In the genomic region with DNA sequence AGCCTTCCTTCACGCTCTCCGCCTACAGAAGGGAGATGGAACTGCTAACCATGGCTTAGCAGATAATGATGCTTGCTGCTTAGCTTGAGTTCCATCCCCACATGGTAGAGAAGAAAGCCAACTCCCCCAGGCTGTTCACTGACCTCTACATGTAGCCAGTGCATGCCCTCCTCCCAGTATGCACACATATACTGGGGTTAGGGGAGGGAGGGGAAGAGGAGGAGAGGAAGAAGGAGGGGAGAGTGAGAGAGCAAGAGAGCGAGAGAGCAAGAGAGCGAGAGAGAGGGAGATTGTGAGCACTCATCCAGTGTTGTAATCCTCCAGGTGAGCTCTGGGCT, we compare ENCODE assay signal across 21 mouse cellular contexts.
"Had no signal": no experiment of that assay in that cellular context is flagged by ENCODE, and none has a peak within 500 bp of the region (broad histone marks: within the 10 kb centered on the region; RNA-seq: fewer than 3 reads in every experiment).

No protein-coding gene starts in this region.

- DNase-seq: gastrocnemius, postnatal 14 days; gastrocnemius, postnatal 36 days; heart, adult 2 months; heart, postnatal 14 days; heart, postnatal 36 days; layer of hippocampus, adult 9-11 months; layer of hippocampus, postnatal 36 days; left cerebral cortex, postnatal 4 days; liver; liver, embryonic 13.5 days; liver, postnatal 0 days had no signal

- H3K9ac ChIP-seq: heart, embryonic 13.5 days; heart, embryonic 15.5 days; hindbrain, embryonic 13.5 days; hindbrain, embryonic 15.5 days; limb, embryonic 12.5 days; liver, embryonic 13.5 days; liver, embryonic 15.5 days; liver, postnatal 0 days had no signal

- H3K4me1 ChIP-seq: hindbrain, embryonic 15.5 days; liver, embryonic 13.5 days; liver, embryonic 15.5 days had no signal

- H3K4me2 ChIP-seq: heart, embryonic 11.5 days; heart, embryonic 13.5 days; heart, embryonic 15.5 days; hindbrain, embryonic 13.5 days; hindbrain, embryonic 15.5 days; limb, embryonic 12.5 days; liver, embryonic 11.5 days; liver, embryonic 13.5 days; liver, embryonic 15.5 days had no signal

- H3K27ac ChIP-seq: heart, adult 2 months; heart, embryonic 13.5 days; heart, embryonic 15.5 days; hindbrain, embryonic 13.5 days; hindbrain, embryonic 15.5 days; hindbrain, postnatal 0 days; limb, embryonic 12.5 days; liver, embryonic 13.5 days; liver, embryonic 15.5 days had no signal

- H3K4me3 ChIP-seq: heart, adult 2 months; heart, embryonic 13.5 days; heart, embryonic 15.5 days; hindbrain, embryonic 13.5 days; hindbrain, embryonic 15.5 days; limb, embryonic 12.5 days; liver, embryonic 13.5 days; liver, embryonic 15.5 days had no signal

- H3K36me3 ChIP-seq: heart, embryonic 13.5 days; heart, embryonic 15.5 days; hindbrain, embryonic 13.5 days; hindbrain, embryonic 15.5 days; limb, embryonic 12.5 days; liver, embryonic 13.5 days; liver, embryonic 15.5 days had no signal

- H3K9me3 ChIP-seq: heart, embryonic 13.5 days; heart, embryonic 15.5 days; hindbrain, embryonic 13.5 days; hindbrain, embryonic 15.5 days; limb, embryonic 12.5 days; liver, embryonic 13.5 days; liver, embryonic 15.5 days had no signal

- H3K27me3 ChIP-seq: liver, embryonic 13.5 days; liver, embryonic 15.5 days had no signal

- ATAC-seq: hindbrain, postnatal 0 days; intestine, embryonic 16.5 days; liver, postnatal 0 days had no signal
